Mouse (Mus musculus): ENCODE results near the gene Unk.
"Not testable (repeated sequence)": the region's sequence is repeated elsewhere in the genome, so short reads cannot be mapped to it uniquely, and the experiment has no call there.

Unk gene

DNA sequence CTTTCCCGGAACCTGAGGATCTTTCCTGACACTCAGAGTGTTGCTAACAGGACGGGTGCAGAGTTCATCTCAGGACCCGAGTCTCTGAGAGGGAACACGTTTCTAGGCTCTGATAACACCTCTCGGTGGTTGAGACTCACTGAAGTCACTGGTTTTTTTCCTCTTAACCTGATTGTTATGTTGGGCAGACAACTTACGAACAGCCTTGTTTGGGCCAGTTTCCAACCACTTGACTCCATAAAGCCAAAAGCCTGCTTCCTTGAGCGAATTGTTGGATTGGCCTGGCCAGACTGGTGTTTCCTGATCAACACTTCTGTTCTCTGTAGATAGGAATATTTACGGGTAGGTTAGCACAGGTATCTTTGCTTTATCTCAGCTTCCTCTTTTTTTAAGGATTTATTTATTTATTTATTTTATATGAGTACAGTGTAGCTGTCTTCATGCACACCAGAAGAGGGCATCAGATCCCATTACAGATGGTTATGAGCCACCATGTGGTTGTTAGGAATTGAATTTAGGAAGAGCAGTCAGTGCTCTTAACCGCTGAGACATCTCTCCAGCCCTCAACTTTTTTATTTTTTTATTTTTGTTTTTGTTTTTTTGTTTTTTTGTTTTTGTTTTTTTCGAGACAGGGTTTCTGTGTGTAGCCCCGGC is 58.7 kb downstream of the Unk start:
- no peak for DNase-seq (ENCODE audit: low spot score)

DNA sequence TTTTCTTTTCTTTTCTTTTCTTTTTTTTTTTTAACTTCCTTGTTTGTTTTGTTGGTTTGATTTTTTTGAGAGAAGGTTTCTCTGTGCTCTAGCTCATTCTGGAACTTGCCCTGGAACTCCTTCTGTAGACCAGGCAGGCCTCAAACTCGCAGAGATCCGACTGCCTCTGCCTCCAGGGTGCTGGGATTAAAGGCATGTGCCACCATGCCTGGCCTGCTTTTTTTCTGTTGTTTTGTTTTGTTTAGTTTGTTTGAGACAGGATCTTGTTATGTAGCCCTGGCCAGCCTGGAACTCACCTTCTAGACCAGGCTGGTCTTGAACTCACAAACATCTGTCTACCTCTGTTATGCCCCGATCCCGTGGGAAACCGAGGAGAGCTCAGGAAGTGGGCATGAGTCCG is 59.4 kb downstream of the Unk start:
- no peak for DNase-seq (ENCODE audit: low spot score)

GRCm38 (mm10) chr11:116091591-116091990 is 61.5 kb downstream of the Unk start:
- no peak for DNase-seq (ENCODE audit: low spot score)

GRCm38 (mm10) chr11:116092959-116093358 is 62.8 kb downstream of the Unk start:
- not testable (repeated sequence) for DNase-seq (ENCODE audit: low spot score)

GRCm38 (mm10) chr11:116093771-116094565 is 63.8 kb downstream of the Unk start:
- no peak for DNase-seq (ENCODE audit: low spot score)

DNA sequence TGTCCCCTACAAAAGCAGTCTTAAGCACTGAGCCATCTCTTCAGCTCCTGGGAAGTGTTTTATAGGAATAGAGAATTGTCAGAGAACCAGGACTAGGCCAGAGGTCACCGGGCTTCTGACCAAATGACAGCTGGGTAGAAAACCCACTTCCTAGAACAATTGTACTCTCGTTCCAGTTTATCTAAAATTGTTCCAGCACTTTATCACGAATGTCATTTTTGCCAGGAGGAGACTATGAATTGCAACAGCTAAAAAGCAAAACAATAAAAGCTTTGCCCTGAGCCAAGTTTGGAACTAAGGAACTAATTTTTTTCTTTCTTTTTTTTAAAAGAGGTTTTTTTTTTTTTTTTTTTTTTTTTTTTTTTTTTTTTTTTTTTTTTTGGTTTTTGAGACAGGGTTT is 65.5 kb downstream of the Unk start:
- DNase-seq (ENCODE audit: low spot score) = no peak

- no peak for DNase-seq (ENCODE audit: low spot score)
Measured at GRCm38 (mm10) chr11:116096213-116097108, 66.3 kb downstream of the Unk start.

GRCm38 (mm10) chr11:116098711-116099460 is 68.8 kb downstream of the Unk start:
- no peak for DNase-seq (ENCODE audit: low spot score)

- DNase-seq (ENCODE audit: low spot score) = no peak
Measured at GRCm38 (mm10) chr11:116099462-116099861, 69.3 kb downstream of the Unk start.

DNA sequence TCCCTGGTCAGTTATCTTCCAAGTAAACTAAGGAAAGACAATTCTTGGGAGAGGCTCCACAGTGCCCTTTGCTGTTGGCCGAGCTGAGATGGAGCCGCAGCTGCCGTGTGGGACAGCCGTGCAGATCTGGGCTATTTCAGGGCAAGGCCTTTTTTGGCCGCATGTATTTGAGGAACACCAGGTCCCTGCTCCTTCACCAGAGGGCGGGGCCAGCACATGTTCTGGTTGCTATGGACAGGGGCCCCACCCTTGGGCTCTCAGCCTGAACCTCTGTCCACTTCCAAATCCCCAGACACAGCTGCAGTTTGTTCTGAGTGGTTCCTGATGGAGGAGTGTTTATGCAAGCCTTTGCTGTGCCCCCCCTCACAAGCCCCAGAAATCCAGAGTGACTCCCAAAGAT is 70.3 kb downstream of the Unk start:
- DNase-seq (ENCODE audit: low spot score) = peak; percentile 56

- no peak for DNase-seq (ENCODE audit: low spot score)
Measured at GRCm38 (mm10) chr11:116100839-116101238, 70.7 kb downstream of the Unk start.

DNA sequence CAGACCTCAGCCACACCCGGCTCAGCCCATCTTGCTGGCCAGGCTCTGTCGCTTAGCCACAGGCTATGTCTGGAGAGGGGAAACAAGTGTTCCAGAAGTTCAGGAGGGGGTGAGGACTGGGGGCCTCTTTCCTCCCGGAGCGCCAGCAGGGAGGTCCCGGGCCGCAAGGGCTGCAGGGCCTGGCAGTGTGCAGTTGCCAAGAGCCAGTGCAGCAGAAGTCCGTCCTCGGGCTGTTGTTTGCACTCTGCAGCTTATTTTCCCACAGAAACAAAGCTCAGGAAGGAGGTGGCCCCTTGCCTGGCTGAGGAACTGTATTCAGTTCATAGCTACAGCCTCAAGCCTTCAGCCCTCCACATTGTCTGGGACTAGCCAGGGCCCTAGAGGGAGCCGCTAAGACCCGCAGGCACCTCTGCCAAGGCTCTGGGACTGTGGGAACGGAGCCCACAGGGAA is 71.8 kb downstream of the Unk start:
- no peak for DNase-seq (ENCODE audit: low spot score)

DNA sequence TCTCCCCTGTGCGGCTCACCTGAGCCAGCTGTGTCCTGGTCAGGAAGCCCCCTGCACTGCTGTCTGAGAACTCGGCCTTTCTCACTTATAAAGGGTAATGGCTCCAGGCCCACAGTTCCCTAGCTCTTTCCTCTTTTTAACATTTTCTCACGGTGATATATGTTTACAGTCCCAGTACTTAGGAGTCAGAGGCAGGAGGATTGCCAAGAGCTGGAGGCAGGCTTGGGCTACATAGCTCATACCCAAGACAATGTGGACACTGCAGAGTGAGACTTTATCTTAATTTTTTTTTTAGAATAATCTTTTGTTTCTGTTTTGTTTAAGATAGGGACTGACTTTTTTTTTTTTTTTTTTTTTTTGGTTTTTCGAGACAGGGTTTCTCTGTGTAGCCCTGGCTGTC is 72.3 kb downstream of the Unk start:
- no peak for DNase-seq (ENCODE audit: low spot score)

- DNase-seq (ENCODE audit: low spot score) = no peak
Measured at GRCm38 (mm10) chr11:116103572-116103971, 73.5 kb downstream of the Unk start.

DNA sequence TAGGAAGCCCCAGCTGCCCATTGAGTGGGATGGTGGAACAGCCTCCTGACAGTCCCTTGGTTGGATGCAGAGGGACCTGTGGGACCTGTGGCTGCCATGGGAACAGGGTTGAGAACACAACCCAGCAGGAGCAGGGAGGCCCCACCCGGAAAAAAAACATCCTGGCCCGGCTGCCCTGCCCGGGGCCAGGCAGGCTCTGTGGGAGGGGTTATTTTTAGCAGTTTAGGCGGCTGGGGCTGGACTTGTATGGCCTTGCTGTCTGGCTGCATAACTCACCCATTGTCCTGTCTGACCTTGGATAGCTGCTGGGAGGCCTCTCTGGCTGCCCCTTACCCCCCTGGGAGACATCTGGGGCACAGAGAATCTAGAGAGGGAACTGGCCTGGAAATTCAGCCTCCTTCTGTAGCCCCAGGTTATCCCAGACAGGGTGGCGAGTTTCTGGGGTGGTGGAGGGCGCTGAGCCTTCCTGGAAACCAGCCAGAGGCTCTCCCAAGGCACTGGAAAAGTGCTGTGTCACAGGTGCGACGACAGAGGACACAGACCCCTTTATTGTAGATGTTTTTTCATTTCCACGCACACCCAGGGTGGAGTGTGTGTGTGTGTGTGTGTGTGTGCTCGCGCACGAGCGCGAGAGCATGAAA is 74.0 kb downstream of the Unk start:
- no peak for DNase-seq (ENCODE audit: low spot score)

- no peak for DNase-seq (ENCODE audit: low spot score)
Measured at GRCm38 (mm10) chr11:116105065-116105464, 74.9 kb downstream of the Unk start.

DNA sequence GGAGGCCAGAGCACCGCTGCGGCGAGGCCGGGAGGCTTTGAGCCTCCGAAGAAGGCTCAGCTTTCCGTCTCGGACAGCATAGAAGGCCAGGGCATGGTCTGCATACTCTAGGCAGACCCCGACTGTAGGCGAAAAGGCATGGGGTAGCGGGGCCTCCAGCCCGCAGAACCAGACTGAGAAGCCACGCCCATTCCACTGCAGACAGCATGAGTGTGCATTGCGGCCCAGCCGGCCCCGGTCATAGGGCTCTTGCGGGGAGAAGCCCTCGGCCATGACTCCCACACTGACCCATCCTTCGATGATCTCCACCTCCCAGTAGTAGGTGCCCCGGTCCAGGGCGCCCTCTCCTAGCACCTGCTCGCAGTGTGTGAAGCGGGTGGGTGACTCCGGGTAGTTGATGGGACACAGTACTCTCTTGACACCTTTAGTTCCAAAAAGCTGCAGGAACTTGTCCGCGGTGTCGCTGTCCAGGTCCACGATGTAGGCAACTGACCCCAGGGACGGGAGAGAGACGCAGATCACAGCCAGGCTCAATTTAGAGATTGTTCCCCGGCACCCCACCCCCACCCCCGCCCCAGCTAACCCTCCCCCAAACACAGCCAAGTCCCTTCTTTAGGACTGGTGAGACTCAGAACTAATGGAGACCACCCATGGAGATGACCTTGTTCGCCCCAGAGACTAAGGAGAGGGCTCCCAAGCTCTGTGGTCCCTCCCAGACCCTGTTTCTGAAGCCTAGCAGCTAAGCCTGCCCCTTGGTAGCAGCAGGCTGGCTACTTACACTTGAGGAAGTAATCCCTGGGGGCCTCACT is 76.2 kb downstream of the Unk start:
- DNase-seq (ENCODE audit: low spot score) = no peak

DNA sequence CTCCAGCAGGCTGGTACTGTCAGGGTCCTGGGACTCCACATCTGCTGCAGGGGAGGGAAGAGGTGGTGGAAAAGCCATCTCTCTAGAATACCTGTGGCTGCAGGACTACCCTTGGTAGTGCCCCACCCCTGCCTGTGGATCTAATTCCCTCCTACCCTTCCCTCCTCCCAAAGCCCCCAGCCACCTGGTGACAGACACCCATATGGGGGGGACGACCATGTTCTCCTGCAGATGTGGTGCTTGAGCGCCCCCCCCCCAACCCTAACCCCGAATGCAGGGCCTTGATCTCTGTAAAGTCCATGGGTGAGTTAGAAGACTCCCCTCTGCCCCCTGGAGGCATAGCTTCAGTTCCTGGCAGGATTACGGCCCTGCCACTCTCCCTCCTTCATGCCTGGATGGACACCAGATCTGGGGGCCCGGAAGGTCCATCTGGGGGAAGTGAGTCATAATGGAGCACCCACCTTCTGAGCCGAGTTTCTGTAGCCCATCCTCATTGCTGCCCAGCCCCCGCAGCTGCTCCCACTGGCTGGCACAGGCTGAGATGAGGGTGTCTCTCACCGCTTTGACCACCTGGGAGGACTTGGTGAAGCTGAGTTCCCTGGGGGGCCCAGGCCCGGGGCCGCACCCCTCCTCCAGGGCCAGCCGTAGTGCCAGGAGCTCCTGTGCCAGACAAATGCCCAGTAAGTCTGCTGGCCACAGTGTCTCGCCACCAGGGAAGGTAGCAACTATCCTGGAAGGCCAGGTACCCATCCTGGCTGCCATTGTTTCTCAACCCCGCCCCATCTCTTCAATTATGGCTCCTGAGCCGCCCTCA is 77.0 kb downstream of the Unk start:
- no peak for DNase-seq (ENCODE audit: low spot score)

DNA sequence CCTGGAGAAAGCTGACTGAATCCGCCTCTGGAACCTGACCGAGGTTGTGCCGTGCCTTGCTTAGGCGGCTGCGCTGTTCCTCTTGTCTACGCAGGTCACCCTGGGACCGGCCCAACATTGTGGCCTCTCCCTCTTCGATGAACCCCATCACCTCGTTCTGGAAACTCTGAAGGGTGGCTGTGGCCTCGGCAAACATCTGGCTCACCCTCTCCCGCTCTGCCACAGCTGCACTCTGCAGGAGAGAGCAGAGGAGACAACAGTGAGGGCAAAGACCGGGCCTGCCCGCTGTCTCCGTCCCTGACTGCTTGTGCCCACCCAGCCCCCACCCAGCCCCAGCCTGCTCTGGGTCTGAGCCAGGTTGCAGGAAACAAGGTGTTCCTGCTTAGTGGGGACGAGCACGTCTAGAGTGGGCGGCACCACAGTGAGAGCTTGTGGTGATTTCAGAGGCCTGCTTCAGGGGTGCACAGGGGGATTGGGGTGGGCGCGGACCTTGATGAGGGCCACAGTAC is 77.7 kb downstream of the Unk start:
- no peak for DNase-seq (ENCODE audit: low spot score)
